ENCODE assay signal across 8 mouse cellular contexts in genomic region chr1:191955101-191955500, GRCm38 (mm10). TPM values are rescaled to one million over a fixed set of nuclear protein-coding genes. Genes with fewer than 3 reads are reported as not detected.
A peak's percentile ranks its signal among the peaks of the same experiment; 100 is the strongest.
DNase-seq lines count a peak whose midpoint lies in the region; ATAC-seq lines count a peak whose summit lies in the region.

No protein-coding gene starts in this region.

- H3K4me2 ChIP-seq in heart, embryonic 15.5 days, result no peak overlapping the region
- H3K4me2 ChIP-seq in liver, embryonic 12.5 days, result no peak overlapping the region

- ATAC-seq in heart, embryonic 15.5 days (replicated peaks; ENCODE audit: insufficient number of reproducible peaks, insufficient read depth, low FRiP score, low read depth), result peak; percentile 66; the same call in 1 of the 2 replicates
- ATAC-seq in liver, embryonic 12.5 days, result no peak

- H3K27ac ChIP-seq in heart, embryonic 15.5 days, result peak overlapping the region; percentile 72
- H3K27ac ChIP-seq in liver, embryonic 12.5 days, result 0 out of 2 replicates have a peak overlapping the region, but pooled peaks have one; percentile 22

- H3K4me1 ChIP-seq in heart, embryonic 15.5 days (replicated peaks), result peaks cover 6% of the 10 kb centered on the region; the same call in 1 of the 2 replicates
- peaks cover 14% of the 10 kb centered on the region for H3K4me1 ChIP-seq in liver, embryonic 12.5 days

- DNase-seq in spleen, postnatal 36 days (ENCODE audit: low spot score in 2 of 2), result peak; percentile 20 to 49
- no peak for DNase-seq in spleen, adult 18-20 months
- DNase-seq in thymus, postnatal 36 days, result peak; percentile 17 to 19
- no peak for DNase-seq in cerebellum, adult 18-20 months
- no peak for DNase-seq in ovary, postnatal 10 days (ENCODE audit: low spot score)
- no peak for DNase-seq in left cerebral cortex, adult 9 months (ENCODE audit: low spot score in 2 of 2)

- no peaks in the 10 kb centered on the region for H3K27me3 ChIP-seq in heart, embryonic 15.5 days
- H3K27me3 ChIP-seq in liver, embryonic 12.5 days (replicated peaks), result no peaks in the 10 kb centered on the region

- 49% methylated on average over 3 of the region's 3 CpGs for WGBS in heart, embryonic 15.5 days
- 23% methylated on average over 3 of the region's 3 CpGs for WGBS in liver, embryonic 12.5 days (ENCODE audit: insufficient replicate concordance)

- H3K36me3 ChIP-seq in heart, embryonic 15.5 days, result no peaks in the 10 kb centered on the region
- H3K36me3 ChIP-seq in liver, embryonic 12.5 days, result no peaks in the 10 kb centered on the region

- H3K4me3 ChIP-seq in heart, embryonic 15.5 days, result no peak overlapping the region
- no peak overlapping the region for H3K4me3 ChIP-seq in liver, embryonic 12.5 days

- no peaks in the 10 kb centered on the region for H3K9me3 ChIP-seq in heart, embryonic 15.5 days (replicated peaks)
- H3K9me3 ChIP-seq in liver, embryonic 12.5 days (replicated peaks), result no peaks in the 10 kb centered on the region

- no peak overlapping the region for H3K9ac ChIP-seq in heart, embryonic 15.5 days
- no peak overlapping the region for H3K9ac ChIP-seq in liver, embryonic 12.5 days

RNA-seq across cellular contexts. Expression of gene Rd3, which starts 22.1 kb away (rescaled TPM):
- polyA plus RNA-seq in heart, embryonic 15.5 days (2015; fragmentation: Nextera tagmentation; extraction: Ambion mirVana), result 4.4 and 4.9 TPM in 2 replicates
- polyA plus RNA-seq in liver, embryonic 12.5 days (2016; fragmentation: Nextera tagmentation; extraction: Ambion mirVana), result 0.13 and 0.19 TPM in 2 replicates

RNA-seq across cellular contexts. Expression of gene Slc30a1, which starts 48.5 kb away (rescaled TPM):
- polyA plus RNA-seq in heart, embryonic 15.5 days (2015; fragmentation: Nextera tagmentation; extraction: Ambion mirVana), result 2.5 and 2.6 TPM in 2 replicates
- 6.0 and 7.2 TPM in 2 replicates for polyA plus RNA-seq in liver, embryonic 12.5 days (2016; fragmentation: Nextera tagmentation; extraction: Ambion mirVana)

Comparison
In these comparisons a context has a peak if more than half of its experiments do, and no peak if none do; other contexts are left out.
1. DNase-seq: peak in spleen, postnatal 36 days (2 of 2) and thymus, postnatal 36 days (2 of 2); none in spleen, adult 18-20 months (0 of 2), cerebellum, adult 18-20 months (0 of 2), ovary, postnatal 10 days (single experiment) and left cerebral cortex, adult 9 months (0 of 2).